Mouse (Mus musculus) layer of hippocampus, adult 18-20 months (tissue): ENCODE measurements around the gene Otud6a. TPM values are rescaled to one million over a fixed set of nuclear protein-coding genes. Genes with fewer than 3 reads are reported as not detected.
A peak's percentile ranks its signal among the peaks of the same experiment; 100 is the strongest.
"Not testable (repeated sequence)": the region's sequence is repeated elsewhere in the genome, so short reads cannot be mapped to it uniquely, and the experiment has no call there.

Source experiments
- DNase-seq, 2 experiments: peaks; one replicate each; pipeline ENCODE4 v3.0.0; 2022; ENCODE audit warnings: low spot score in 2 of 2
- long read RNA-seq: library from polyadenylated mRNA; stranded (forward); transcript quantifications from one replicate; pipeline ENCODE4 v2.0.0, GENCODE M21; 2021
- microRNA-seq, 2 experiments: library from miRNA; unstranded; fragments of <30 nt; microRNA quantifications; one replicate each; pipeline ENCODE4 v1.2.0; 2021
- total RNA-seq, 2 experiments: library from RNA; stranded (reverse); gene quantifications; 2 replicates each; pipeline ENCODE4 v1.2.3; 2021

The Otud6a gene
- total RNA-seq = not detected
- long read RNA-seq = 0 reads

DNA sequence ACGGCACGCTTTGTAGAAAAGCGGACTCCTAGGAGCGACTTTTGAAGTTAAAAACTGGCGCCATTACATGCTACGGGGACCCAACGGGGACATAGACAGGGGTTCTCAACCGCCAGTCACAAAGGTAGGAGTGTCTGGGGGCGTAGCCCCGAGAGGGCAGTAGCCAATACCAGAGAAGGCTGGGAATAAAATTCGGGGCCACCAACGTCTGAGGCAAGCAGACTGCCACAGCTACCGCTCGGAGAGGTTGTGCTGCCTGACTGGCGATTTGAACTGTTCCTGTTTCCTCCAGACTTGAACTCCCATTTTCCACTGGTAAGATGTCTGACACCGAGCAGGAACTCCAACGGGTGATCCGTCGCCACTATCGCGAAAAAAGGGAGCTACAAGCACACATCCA is at the start of gene Otud6a:
Otud6a (plus strand) TSS at position 321 of the 400 bp plus-strand sequence.
- DNase-seq = no peak

DNA sequence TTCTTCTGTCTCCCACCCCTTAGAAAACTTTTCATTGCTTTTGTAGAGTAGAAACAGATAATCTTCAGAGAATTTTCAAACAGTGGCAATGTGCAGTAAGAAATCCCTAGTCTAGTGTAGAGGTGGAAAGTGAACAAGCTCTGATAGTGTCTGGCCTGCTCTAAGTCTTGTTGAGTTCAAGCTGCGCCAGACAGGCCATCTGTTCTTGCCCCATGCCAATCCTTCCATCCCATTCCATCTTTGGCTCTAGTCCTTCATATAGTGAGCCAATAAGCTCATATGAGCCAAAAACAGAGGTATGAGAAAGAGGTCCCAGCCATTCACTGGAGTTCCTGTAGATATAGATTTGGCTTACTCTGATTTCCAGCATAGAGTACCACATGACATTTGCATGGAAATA is 38.9 kb upstream of the Otud6a start:
- no peak for DNase-seq

DNA sequence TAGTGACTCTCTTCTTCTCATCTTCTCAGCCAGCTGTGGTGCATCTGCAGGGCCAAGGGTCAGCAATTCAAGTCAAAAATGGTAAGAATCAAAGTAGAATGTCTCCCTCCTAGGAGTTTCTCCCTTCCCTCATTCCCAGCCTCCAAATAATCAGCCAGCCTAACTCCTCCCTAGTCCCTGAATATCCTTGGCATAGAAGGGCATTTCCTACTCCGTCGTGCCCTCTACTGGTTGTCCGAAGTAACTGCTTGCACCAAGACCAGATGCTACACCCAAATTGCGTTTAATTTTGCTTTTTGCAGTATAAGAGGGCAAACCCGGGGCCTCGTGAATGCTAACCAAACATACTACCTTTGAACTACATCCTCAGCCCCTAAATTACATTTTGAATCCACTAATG is 36.5 kb upstream of the Otud6a start:
- DNase-seq = peak; percentile 11 to 12

DNA sequence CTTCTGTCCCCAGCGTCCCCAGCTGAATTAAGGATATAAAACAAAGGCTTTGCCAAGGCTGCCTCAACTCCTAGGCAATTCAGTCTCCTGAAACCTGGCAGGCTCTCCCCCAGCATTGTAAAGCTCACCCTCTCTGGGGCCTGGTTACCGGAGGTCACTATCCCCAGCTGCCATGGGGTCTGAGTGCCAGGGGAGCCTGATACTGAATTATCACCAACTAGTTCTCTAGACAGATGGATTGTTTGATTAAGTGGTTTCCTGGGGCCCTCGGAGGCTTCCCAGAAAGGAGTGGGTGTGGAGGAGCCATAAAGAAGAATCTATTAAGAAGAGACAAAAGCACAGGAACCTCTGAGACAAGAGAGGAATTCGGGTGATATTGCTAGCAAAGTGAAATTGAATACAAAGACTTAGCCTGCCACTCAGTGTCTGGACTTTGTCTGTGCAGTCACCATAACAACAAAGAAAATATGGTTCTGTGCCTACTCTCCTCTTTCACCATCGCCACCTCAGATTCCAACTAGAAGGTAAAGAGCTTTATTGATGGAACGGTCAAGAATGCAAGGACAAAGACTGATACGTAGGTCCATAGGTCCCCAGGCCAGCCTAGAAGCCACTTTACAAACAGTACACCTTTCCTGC is 34.5 kb upstream of the Otud6a start:
- DNase-seq = peak in 1 of 2 experiments; percentile 5

DNA sequence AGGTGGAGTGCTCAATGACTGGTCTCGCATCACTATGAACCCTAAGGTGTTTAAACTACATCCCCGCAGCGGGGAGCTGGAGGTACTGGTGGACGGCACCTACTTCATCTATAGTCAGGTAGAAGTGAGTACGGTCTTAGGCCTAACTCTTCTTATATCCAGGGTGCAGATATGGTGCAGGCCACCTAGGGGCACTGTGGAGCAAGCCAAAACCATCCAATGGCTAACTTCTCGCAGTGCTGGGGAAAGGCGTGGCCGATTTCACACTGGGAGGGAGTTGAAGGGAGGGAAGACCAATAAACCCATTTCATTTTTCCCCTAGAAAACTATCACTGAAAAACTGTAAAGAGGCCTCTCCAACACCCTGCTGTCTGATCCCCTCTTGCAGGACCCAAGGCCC is 33.8 kb upstream of the Otud6a start:
- peak in 1 of 2 experiments; percentile 2 for DNase-seq

DNA sequence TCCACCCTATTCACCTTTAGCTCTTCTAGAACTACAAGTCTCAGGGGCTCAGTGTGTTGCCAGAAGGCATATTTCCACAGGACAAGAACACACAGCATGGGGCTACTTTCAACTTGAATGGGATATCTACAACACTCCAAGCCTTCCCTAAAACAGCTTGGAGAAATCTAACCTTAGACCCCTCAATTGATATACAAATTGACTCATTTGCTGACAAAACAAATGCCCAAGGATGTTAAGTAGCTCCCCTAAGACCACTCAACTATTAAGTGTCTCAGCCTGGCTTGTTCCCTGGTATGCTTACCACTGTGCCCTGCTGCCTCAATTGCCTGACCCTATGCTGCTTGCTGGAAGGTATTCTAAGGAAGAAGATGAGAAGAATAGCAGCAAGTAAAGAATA is 27.9 kb upstream of the Otud6a start:
- no peak for DNase-seq

DNA sequence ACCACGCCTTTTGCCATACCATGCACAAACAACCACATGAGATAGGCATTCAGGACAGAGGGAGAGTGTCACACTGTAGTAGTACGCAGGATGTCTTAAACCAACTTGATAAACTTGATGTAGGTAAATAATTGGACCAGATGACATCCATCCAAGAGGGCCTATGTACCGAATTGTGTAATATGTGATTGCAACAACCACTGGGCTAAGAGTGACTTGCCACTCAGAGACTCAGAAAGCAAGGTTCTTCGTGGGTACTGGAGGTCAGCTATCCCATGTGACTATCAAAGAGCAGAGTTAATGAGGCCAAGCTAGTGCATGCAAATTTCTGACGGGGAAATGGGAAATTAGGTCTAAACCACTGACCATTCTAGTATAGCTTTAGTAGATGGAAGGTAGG is 27.2 kb upstream of the Otud6a start:
- DNase-seq = no peak

DNA sequence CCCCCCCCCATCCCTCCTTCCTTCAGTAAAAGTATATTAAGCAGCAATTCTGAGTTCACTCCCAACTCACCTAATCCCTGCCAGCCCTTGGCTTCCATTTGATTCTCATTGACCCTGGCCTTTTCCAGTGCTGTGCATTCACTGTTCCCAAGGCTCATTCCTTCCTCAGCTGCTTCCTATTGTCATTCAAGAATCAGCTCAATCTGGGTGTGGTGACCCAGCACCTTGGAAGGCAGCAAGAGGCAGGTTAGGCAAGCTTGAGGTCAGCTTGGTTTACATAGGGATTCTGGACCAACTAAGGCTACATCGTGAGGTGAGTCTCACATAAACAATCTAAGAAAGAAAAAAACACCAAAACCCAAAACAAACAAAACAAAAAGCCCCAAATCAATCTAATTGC is 19.6 kb upstream of the Otud6a start:
- DNase-seq = no peak

DNA sequence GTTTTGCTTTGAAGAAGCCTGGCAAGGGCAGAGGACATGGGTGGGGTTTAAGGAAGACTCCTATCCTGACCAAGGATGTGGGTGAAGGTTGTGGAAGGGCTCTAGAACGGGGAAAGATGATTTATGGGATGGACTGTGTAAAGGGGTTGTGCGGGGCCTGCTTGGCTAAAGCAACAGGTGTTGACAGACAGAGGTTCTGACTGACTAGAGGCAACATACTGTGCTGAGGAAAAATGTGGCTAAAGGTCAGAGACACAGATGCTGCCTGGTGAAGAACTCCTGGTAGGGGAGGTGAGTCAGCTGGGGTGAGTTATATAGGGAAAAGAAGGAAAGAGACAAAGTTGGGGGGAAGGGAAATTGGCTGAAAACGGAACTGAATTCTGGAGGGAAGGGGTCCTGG is 3.5 kb downstream of the Otud6a start:
- DNase-seq = no peak

DNA sequence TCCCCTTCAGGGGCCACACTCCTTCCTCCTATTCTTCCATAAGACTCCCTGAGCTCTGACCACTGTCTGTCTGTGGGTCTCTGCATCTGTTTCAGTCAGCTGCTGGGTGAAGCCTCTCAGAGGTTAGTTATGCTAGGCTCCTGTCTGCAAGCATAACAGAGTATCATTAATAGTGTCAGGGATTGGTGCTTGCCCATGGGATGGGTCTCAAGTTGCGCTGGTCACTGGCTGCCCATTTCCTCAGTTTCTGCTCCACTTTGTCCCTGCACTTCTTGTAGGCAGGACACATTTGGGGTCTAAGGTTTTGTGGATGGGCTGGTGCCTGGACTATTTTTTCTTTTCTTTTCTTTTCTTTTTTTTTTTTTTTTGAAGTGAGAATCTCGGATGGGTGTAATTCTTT is 13.8 kb downstream of the Otud6a start, which contains the start of gene Awat2:
Awat2 (minus strand) TSS at position 101 of the 400 bp plus-strand sequence.
- not testable (repeated sequence) for DNase-seq

DNA sequence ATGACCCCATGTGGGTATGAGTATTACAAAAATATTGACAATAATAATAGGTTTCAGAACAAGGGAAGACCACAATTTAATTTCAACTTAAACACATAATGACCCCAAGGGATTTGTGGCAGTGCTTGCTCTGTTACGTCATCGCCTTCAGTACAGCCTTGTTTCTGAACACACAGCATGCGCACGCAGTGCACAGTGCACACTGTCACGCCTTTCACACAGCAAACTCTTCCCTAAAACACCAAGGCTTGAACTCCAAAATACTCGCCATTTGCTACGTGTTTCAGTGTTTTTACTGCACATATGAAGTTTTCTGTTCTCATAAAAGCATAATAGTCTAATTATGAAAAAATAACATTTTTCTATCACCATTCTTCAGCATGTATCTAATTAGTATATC is 14.7 kb downstream of the Otud6a start:
- no peak for DNase-seq

DNA sequence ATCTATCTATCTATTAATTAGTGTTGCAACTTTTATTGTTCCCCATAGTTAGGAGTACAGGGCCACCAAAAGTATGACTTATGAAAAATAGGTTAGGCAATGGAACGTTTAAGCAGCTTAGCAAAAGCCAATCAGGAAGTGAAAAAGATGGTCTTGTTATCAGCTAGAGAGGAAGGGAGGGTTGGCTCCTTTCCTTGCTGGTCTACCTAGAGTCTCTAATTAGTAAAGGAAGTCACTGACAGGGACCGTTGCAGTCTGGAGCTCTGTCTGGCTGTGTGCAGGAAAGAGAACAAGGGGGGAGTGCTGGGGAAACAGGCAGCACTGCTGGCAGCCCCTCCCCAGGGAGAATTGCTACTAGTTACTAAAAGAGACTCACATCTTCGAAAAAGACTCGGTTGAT is 39.2 kb downstream of the Otud6a start:
- no peak for DNase-seq

DNA sequence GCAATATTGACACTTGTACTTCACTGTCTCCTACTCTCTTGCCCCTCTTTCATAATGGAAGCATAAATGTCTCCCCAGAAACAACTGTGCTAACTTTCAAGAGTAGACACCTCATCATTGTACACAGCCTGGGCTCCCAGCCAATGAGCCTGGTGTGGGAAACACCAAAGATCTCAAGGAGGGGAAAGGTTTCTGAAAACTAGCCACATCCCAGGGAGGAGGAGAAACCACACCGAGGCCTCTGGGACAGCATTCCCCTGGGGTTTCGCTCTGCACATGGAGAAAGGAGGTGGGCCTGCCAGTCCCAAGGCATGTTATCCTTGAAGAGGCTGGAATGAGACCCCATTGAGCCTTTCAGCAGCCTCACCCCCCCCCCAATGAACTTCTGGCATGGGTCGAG is 41.3 kb downstream of the Otud6a start:
- DNase-seq = no peak

DNA sequence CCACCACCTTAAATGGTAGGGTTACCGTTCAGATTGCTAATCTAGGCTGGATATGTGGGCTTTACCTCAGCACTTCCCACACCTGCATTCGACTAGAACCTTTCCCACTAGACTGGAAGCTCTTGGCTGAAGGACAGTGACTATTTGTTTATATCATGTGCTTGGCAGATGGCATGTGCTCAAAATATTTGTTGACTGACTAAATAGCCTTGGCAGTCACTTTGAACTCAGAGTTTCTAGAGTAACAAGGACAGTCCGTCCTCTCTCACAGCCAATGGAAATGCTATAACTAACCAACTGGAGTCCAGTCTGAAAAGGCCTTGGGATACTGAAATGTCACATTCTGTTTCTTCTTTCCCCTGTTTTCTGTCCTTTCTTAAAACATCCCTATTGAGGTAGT is 42.7 kb downstream of the Otud6a start:
- DNase-seq = no peak

DNA sequence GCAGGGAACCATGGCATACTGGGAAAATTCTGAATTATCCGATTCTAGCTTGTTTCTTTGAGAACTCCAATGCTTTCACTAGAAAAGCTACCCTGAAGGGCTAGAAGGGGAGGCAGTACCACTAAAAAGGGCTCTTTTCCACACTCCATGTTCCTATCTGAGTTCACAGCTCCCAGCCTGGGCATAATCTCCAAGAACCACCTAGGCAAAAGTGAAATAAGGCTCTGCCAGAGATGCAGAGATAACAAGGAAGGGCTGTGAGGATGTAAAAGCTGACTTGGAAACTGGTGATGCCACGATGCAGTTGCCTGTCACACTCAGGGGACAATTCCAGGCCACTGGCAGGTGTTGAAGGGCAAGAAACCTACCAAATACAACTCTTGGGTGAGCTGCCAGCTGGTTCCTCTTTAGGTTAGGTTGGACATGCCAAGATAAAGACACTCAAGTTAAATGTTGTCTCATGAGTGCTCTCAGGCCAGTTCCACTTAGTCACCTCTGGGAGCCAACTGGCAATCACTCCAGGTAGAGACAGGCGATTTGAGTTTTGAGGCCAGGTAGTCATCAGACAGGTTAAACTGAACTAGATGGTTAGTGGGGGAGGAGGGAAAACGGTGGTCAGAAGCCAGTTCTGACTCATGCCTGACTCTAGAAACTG is 46.9 kb downstream of the Otud6a start:
- DNase-seq = no peak

Small RNA genes within 50 kb of the gene (microRNA-seq; reads per million reads assigned to microRNA genes)
- gene Mir676 = 1,605 to 2,523 reads per million in 2 experiments

Other genes starting within 250 kb of the Otud6a start
- not detected for gene Awat2, start 13.7 kb downstream of the Otud6a start, total RNA-seq
- gene Igbp1, start 65.3 kb downstream of the Otud6a start, total RNA-seq = 10 to 100 TPM; 38.1 to 39.6 TPM
- under 1 TPM; 0.43 to 0.45 TPM for gene Dgat2l6, start 95.8 kb downstream of the Otud6a start, total RNA-seq
- not detected for gene Awat1, start 143.2 kb downstream of the Otud6a start, total RNA-seq
- gene P2ry4, start 165.9 kb downstream of the Otud6a start, total RNA-seq = under 1 TPM in 1 of 2 experiments, not detected in 1; 0.07 TPM
- gene Arr3, start 176.5 kb downstream of the Otud6a start, total RNA-seq = under 1 TPM; 0.84 to 0.92 TPM
- gene Kif4, start 196.7 kb downstream of the Otud6a start, total RNA-seq = under 1 TPM; 0.43 to 0.50 TPM
- 10 to 100 TPM; 41.6 to 43.5 TPM for gene Pdzd11, start 197.6 kb downstream of the Otud6a start, total RNA-seq